Mouse (Mus musculus): Measurements from ENCODE around the gene Ccl11.

DNA sequence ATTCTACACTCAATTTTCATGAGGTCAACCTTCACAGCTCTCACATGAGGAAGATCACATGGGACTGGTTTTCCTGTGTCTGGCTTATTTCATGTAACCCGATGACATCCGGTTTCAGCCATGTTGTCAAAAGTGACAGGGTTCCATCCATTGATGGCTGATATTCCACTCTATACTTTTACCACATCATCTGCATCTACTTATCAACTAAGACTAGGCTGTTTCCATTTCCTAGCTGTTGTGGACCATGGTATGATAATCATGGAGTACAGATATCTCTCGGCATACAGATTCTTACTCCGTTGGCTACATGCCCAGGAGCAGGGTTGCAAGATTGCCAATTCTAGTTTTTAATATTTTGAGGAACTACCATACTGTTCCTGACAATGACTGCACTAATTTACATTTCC, 15.9 kb upstream of the Ccl11 start:
- TF ChIP-seq CTCF (IDR thresholded peaks at IDR 0.05; ENCODE audit: low read depth), result no peak
- TF ChIP-seq EP300 (optimal IDR thresholded peaks at IDR 0.05), result no peak

Measured in stomach, postnatal 0 days (tissue).